Mouse (Mus musculus) gastrocnemius, postnatal 14 days (tissue): ENCODE measurements at regions not wholly inside any gene's neighbourhood (a gene's known extent, or its start where the extent isn't known, plus 50 kb on each side); places are given as distances from the start of the nearest gene placed in this dataset.
"Not testable (repeated sequence)": the region's sequence is repeated elsewhere in the genome, so short reads cannot be mapped to it uniquely, and the experiment has no call there.

Experiments
- DNase-seq: peaks from one replicate; pipeline ENCODE4 v3.0.0; 2021; ENCODE audit warnings: mixed read lengths
- intact Hi-C: fragments of 180-260 bp; cut with DNase I; formaldehyde crosslinking; loops from one replicate; pipeline ENCODE4 v1.15.1; 2025; ENCODE audit warnings: low total_unique reads

DNA sequence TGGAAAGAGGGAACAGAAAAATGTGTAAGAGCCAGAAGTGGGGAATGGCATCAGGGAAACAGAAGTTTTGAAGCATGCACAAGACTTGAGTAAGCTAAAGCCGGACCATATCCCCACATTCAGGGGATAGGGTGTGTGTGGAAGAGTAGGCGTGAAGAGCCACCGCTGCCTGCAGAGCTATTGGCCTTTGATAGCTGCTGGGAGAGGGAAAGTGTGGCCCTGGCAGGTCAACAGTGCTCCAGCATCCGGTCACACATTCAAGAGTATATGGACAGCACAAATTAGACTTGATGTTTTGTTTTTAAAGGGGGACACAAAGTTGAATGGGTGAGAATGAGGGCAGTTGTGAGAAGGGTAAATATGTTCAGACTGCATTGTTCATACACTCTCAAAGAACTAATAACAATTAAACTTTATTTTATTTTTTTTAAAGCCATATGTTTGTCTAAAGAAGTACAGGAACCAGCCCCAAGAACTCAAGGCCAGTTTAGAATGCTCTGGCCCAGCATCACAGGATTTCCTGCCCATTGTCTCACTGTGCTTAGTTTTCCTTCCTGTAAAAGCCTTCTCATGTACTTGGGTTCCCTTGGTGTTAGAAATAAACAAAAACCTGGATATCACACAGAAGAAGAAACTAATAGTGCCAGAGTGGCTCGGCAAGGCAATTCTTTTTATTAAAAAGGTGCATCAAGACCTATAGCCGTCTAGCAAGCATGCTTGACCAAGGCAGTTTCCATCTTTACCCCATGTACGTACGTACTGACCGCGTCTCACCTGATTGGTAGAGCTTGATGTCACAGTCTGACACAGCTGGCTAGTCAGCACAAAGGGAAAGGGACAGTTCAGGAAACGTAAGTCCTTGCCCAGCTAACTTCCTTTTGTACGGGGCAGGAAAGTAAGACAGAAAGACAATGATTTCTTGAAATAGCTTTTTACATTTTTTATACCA, 144.6 kb upstream of the Rbbp6 start:
- no peak for DNase-seq
- intact Hi-C loops, result no loop called here

- no peak for DNase-seq
- intact Hi-C loops, result no loop called here
Observed at GRCm38 (mm10) chr7:122823429-122823828, 142.1 kb upstream of the Rbbp6 start.

DNA sequence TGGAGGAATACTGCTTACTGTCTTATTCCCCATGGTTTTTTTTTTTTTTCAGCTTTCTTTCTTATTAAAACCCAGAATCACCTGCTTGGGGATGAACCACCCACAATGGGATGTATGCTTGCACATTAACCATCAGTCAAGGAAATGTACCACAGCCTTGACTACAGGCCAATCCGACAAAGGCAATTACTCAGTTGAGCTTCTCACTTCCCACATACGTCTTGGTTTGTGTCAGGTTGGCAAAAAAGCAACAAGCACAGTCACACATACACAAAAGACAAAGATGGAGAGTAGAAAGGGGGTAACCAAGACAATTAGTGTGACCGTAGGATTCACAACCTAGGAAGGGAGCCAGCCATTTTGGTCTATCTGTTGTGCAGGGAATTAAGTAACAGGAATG, 126.4 kb upstream of the Rbbp6 start:
- intact Hi-C loops, result no loop called here

GRCm38 (mm10) chr7:122844831-122845230, 120.7 kb upstream of the Rbbp6 start:
- DNase-seq, result no peak
- intact Hi-C loops, result no loop called here

More for the DNA sequence above, 126.4 kb upstream of the Rbbp6 start:
- DNase-seq, result no peak

DNA sequence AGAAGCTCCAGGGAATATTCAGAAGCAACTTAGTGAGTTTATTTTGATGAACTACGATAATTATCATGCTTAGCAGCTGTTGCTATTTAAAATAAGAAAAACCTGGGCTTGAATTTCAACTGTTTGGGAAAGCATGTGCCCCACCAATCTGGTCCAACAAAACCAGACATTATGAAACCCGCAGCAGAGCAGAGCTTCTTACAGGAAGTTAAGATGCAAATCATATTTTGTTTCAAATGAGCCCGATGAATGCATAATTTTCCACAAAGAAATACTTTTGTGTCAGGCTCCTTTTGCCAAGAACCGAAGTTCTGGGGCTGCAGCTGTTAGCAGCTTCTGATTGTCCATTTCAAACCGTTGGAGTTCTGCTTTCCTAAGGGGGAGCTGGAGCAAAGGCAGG, 118.1 kb upstream of the Rbbp6 start:
- intact Hi-C loops, result no loop called here

DNA sequence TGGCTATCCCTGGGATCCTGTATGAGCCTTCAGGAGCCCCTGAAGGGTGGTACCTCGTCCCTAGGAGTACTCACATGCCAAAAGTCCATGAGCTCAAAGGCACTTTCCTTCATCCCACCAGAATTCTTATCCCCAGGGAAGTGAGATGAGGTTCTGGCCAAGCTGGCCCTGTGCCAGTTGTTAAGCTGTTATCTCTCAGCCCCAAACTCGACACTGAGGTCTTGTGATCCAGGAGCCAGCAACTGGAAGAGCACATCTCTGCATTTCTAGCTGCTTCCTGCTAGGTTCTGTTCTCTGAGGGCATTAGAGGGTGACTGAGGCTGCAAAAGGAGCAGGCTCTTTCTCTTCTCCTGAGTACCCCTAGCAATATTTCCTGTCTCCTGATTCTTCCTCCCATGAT, 92.1 kb upstream of the Rbbp6 start:
- intact Hi-C loops, result no loop called here
- no peak for DNase-seq

More for the DNA sequence above, 118.1 kb upstream of the Rbbp6 start:
- DNase-seq, result no peak

DNA sequence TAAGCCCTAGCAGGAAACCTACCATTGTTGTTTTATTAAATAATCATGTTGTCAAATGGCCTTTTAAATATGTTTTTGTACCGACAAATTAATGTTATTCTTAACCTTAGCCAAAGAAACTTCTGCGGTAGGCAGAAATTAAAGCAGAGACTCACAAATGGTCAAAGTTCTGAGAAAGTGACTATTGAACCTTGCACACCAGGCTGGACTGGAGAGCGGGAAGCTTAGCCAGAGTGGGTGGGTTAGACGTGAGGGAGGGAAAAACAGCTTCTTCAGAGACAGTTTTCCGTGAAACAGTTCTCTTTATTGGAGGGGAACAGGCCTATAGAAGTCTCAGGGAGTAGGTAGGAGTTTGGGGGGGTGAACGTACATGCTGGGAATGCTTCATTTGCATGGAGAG, 89.2 kb upstream of the Rbbp6 start:
- intact Hi-C loops, result no loop called here

GRCm38 (mm10) chr7:122881890-122882500, 83.5 kb upstream of the Rbbp6 start:
- DNase-seq, intact Hi-C loops: not testable (repeated sequence)

More for the DNA sequence above, 89.2 kb upstream of the Rbbp6 start:
- DNase-seq, result no peak

- no peak for DNase-seq
- intact Hi-C loops, result no loop called here
Observed at GRCm38 (mm10) chr7:122886737-122887136, 78.7 kb upstream of the Rbbp6 start.

- DNase-seq, result no peak
- intact Hi-C loops, result no loop called here
Observed at GRCm38 (mm10) chr7:122897148-122897547, 68.3 kb upstream of the Rbbp6 start.

DNA sequence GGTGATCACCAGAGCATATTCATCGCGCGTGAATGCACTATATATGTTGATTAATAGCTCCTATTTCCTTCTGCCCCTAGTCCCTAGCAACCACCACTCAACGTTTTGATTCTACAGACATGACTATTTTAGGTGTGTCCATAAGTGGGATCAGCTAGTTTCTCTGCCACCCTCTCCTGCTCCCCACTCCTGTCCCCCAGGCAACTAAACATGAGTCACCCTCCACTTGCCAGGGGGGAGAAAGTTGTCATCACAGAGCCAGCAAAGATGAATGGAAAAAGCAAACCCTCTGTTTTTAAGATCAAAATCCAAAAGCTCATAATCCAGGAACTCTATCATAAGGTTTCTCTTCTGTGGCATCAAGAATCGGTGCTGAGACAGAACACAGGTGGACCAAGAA, 59.4 kb upstream of the Rbbp6 start:
- intact Hi-C loops, result loop anchor here (10.0 kb wide), 1 partner anchor 231 kb away; the partner anchor contains the start of gene Cacng3
- DNase-seq, result no peak

GRCm38 (mm10) chr7:122909296-122909695, 56.2 kb upstream of the Rbbp6 start:
- no peak for DNase-seq
- intact Hi-C loops, result loop anchor here (10.0 kb wide), 1 partner anchor 234 kb away; the partner anchor contains the start of gene Cacng3
